Mouse (Mus musculus): ENCODE measurements around the gene Ppfibp1. TPM values are rescaled to one million over a fixed set of nuclear protein-coding genes. Genes with fewer than 3 reads are reported as not detected.
A peak's percentile ranks its signal among the peaks of the same experiment; 100 is the strongest.

Ppfibp1 gene
- polyA plus RNA-seq, 1 experiment from 2014 or later = 48.6 TPM

- Histone ChIP-seq H3K9me3 (no peaks in the 10 kb centered on the region; the same call in 1 of the 2 replicates), H3K9ac (no peak overlapping the region), H3K36me3 (no peaks in the 10 kb centered on the region), H3K27me3 (replicated peaks) (no peaks in the 10 kb centered on the region), H3K4me3 (no peak overlapping the region), H3K4me2 (no peak overlapping the region), H3K27ac (replicated peaks) (peak overlapping the region; percentile 12; the same call in 1 of the 2 replicates), H3K4me1 (peaks cover 66% of the 10 kb centered on the region)
- 41% methylated on average over 13 of the region's 13 CpGs for WGBS
- ATAC-seq (ENCODE audit: extremely low read depth, insufficient number of reproducible peaks, low FRiP score, low TSS enrichment) = no peak
These were observed 6.2 kb upstream of the Ppfibp1 start for GRCm38 (mm10) chr6:146881896-146882770.

GRCm38 (mm10) chr6:146883426-146883825 lies 4.9 kb upstream of the Ppfibp1 start:
- no peak for ATAC-seq (ENCODE audit: extremely low read depth, insufficient number of reproducible peaks, low FRiP score, low TSS enrichment)
- H3K9me3 ChIP-seq = no peaks in the 10 kb centered on the region
- no peaks in the 10 kb centered on the region for H3K36me3 ChIP-seq
- no peaks in the 10 kb centered on the region for H3K27me3 ChIP-seq (replicated peaks)
- no peak overlapping the region for H3K9ac ChIP-seq
- no peak overlapping the region for H3K27ac ChIP-seq (replicated peaks)
- 55% methylated on average over 2 of the region's 2 CpGs for WGBS
- peaks cover 57% of the 10 kb centered on the region for H3K4me1 ChIP-seq
- H3K4me3 ChIP-seq = no peak overlapping the region
- no peak overlapping the region for H3K4me2 ChIP-seq

GRCm38 (mm10) chr6:146884171-146884570 lies 4.1 kb upstream of the Ppfibp1 start:
- peak overlapping the region; percentile 33; the same call in 1 of the 2 replicates for H3K27ac ChIP-seq (replicated peaks)
- no peaks in the 10 kb centered on the region for H3K27me3 ChIP-seq (replicated peaks)
- H3K4me1 ChIP-seq = peaks cover 54% of the 10 kb centered on the region
- WGBS = 57% methylated on average over 3 of the region's 3 CpGs
- no peak for ATAC-seq (ENCODE audit: extremely low read depth, insufficient number of reproducible peaks, low FRiP score, low TSS enrichment)
- no peaks in the 10 kb centered on the region for H3K9me3 ChIP-seq
- H3K4me3 ChIP-seq = no peak overlapping the region
- no peak overlapping the region for H3K4me2 ChIP-seq
- H3K9ac ChIP-seq = no peak overlapping the region
- H3K36me3 ChIP-seq = no peaks in the 10 kb centered on the region

- no peak for ATAC-seq (ENCODE audit: extremely low read depth, insufficient number of reproducible peaks, low FRiP score, low TSS enrichment)
- peak overlapping the region; percentile 33; the same call in 1 of the 2 replicates for H3K27ac ChIP-seq (replicated peaks)
- peak overlapping the region; percentile 42; the same call in 1 of the 2 replicates for H3K9ac ChIP-seq
- no peaks in the 10 kb centered on the region for H3K9me3 ChIP-seq
- H3K4me2 ChIP-seq = no peak overlapping the region
- no peaks in the 10 kb centered on the region for H3K36me3 ChIP-seq
- 22% methylated on average over 4 of the region's 4 CpGs for WGBS
- H3K4me1 ChIP-seq = peaks cover 57% of the 10 kb centered on the region
- H3K27me3 ChIP-seq (replicated peaks) = no peaks in the 10 kb centered on the region
- H3K4me3 ChIP-seq = no peak overlapping the region
These were observed 3.4 kb upstream of the Ppfibp1 start for GRCm38 (mm10) chr6:146884851-146885250.

GRCm38 (mm10) chr6:146888660-146889490 lies 588 bp downstream of the Ppfibp1 start:
- Histone ChIP-seq H3K9ac (peak overlapping the region; percentile 93), H3K4me2 (peak overlapping the region; percentile 81), H3K36me3 (0 out of 2 replicates have a peak, but pooled peaks cover 5% of the 10 kb centered on the region), H3K4me3 (peak overlapping the region; percentile 77), H3K9me3 (no peaks in the 10 kb centered on the region), H3K27me3 (replicated peaks) (no peaks in the 10 kb centered on the region), H3K4me1 (peaks cover 63% of the 10 kb centered on the region), H3K27ac (replicated peaks) (peak overlapping the region; percentile 89)
- 7% methylated on average over 26 of the region's 26 CpGs for WGBS
- peak; percentile 20; the same call in 1 of the 2 replicates for ATAC-seq (ENCODE audit: extremely low read depth, insufficient number of reproducible peaks, low FRiP score, low TSS enrichment)

GRCm38 (mm10) chr6:146890215-146890614 lies 1.9 kb downstream of the Ppfibp1 start:
- no peaks in the 10 kb centered on the region for H3K9me3 ChIP-seq
- 0 out of 2 replicates have a peak, but pooled peaks cover 5% of the 10 kb centered on the region for H3K36me3 ChIP-seq
- H3K9ac ChIP-seq = peak overlapping the region; percentile 51
- H3K27me3 ChIP-seq (replicated peaks) = no peaks in the 10 kb centered on the region
- ATAC-seq (ENCODE audit: extremely low read depth, insufficient number of reproducible peaks, low FRiP score, low TSS enrichment) = no peak
- H3K4me1 ChIP-seq = peaks cover 56% of the 10 kb centered on the region
- H3K4me3 ChIP-seq = peak overlapping the region; percentile 77
- 61% methylated on average over 2 of the region's 2 CpGs for whole genome bisulfite sequencing
- H3K4me2 ChIP-seq = peak overlapping the region; percentile 81
- peak overlapping the region; percentile 77 for H3K27ac ChIP-seq (replicated peaks)

GRCm38 (mm10) chr6:146890633-146891032 lies 2.3 kb downstream of the Ppfibp1 start:
- no peaks in the 10 kb centered on the region for H3K9me3 ChIP-seq
- ATAC-seq (ENCODE audit: extremely low read depth, insufficient number of reproducible peaks, low FRiP score, low TSS enrichment) = no peak
- peak overlapping the region; percentile 77 for H3K27ac ChIP-seq (replicated peaks)
- H3K4me1 ChIP-seq = peaks cover 52% of the 10 kb centered on the region
- peak overlapping the region; percentile 77 for H3K4me3 ChIP-seq
- peak overlapping the region; percentile 81 for H3K4me2 ChIP-seq
- 0 out of 2 replicates have a peak, but pooled peaks cover 5% of the 10 kb centered on the region for H3K36me3 ChIP-seq
- H3K27me3 ChIP-seq (replicated peaks) = no peaks in the 10 kb centered on the region
- peak overlapping the region; percentile 51 for H3K9ac ChIP-seq

- Histone ChIP-seq H3K36me3 (0 out of 2 replicates have a peak, but pooled peaks cover 5% of the 10 kb centered on the region), H3K9ac (no peak overlapping the region), H3K27ac (replicated peaks) (0 out of 2 replicates have a peak overlapping the region, but pooled peaks have one; percentile 9), H3K27me3 (replicated peaks) (no peaks in the 10 kb centered on the region), H3K4me3 (no peak overlapping the region), H3K4me2 (no peak overlapping the region), H3K4me1 (peaks cover 50% of the 10 kb centered on the region), H3K9me3 (no peaks in the 10 kb centered on the region)
- WGBS = 35% methylated on average over 2 of the region's 2 CpGs
- no peak for ATAC-seq (ENCODE audit: extremely low read depth, insufficient number of reproducible peaks, low FRiP score, low TSS enrichment)
These were observed 5.6 kb downstream of the Ppfibp1 start for GRCm38 (mm10) chr6:146893890-146894289.

GRCm38 (mm10) chr6:146898709-146899108 lies 10.4 kb downstream of the Ppfibp1 start:
- 81% methylated on average over 6 of the region's 6 CpGs for WGBS
- no peak overlapping the region for H3K9ac ChIP-seq
- no peak overlapping the region for H3K4me3 ChIP-seq
- peak overlapping the region; percentile 5; the same call in 1 of the 2 replicates for H3K27ac ChIP-seq (replicated peaks)
- H3K36me3 ChIP-seq = peaks cover 14% of the 10 kb centered on the region
- peaks cover 4% of the 10 kb centered on the region; the same call in 1 of the 2 replicates for H3K9me3 ChIP-seq
- H3K4me2 ChIP-seq = no peak overlapping the region
- peaks cover 41% of the 10 kb centered on the region for H3K4me1 ChIP-seq
- no peaks in the 10 kb centered on the region for H3K27me3 ChIP-seq (replicated peaks)
- ATAC-seq (ENCODE audit: extremely low read depth, insufficient number of reproducible peaks, low FRiP score, low TSS enrichment) = no peak

- no peaks in the 10 kb centered on the region for H3K27me3 ChIP-seq (replicated peaks)
- H3K9me3 ChIP-seq = peaks cover 4% of the 10 kb centered on the region; the same call in 1 of the 2 replicates
- H3K4me1 ChIP-seq = peaks cover 39% of the 10 kb centered on the region
- H3K36me3 ChIP-seq = peaks cover 14% of the 10 kb centered on the region
- no peak overlapping the region for H3K4me3 ChIP-seq
- no peak overlapping the region for H3K27ac ChIP-seq (replicated peaks)
- no peak for ATAC-seq (ENCODE audit: extremely low read depth, insufficient number of reproducible peaks, low FRiP score, low TSS enrichment)
- no peak overlapping the region for H3K4me2 ChIP-seq
- 29% methylated on average over 2 of the region's 2 CpGs for WGBS
- no peak overlapping the region for H3K9ac ChIP-seq
These were observed 11.4 kb downstream of the Ppfibp1 start for GRCm38 (mm10) chr6:146899647-146900046.

- Histone ChIP-seq H3K9ac (no peak overlapping the region), H3K4me2 (no peak overlapping the region), H3K4me1 (peaks cover 56% of the 10 kb centered on the region), H3K27ac (replicated peaks) (no peak overlapping the region), H3K9me3 (peaks cover 4% of the 10 kb centered on the region; the same call in 1 of the 2 replicates), H3K27me3 (replicated peaks) (no peaks in the 10 kb centered on the region), H3K36me3 (peaks cover 14% of the 10 kb centered on the region), H3K4me3 (no peak overlapping the region)
- no peak for ATAC-seq (ENCODE audit: extremely low read depth, insufficient number of reproducible peaks, low FRiP score, low TSS enrichment)
- 88% methylated on average over 4 of the region's 4 CpGs for WGBS
These were observed 13.6 kb downstream of the Ppfibp1 start for GRCm38 (mm10) chr6:146901929-146902328.
